Mouse (Mus musculus) skeletal muscle tissue, adult 2 months (tissue): ENCODE results near the gene Acan.

ENCODE experiments used
- DNase-seq: peaks from one replicate; pipeline ENCODE4 v3.0.0-alpha.2; 2012; ENCODE audit warnings: low read depth, low spot score

Gene Acan

DNA sequence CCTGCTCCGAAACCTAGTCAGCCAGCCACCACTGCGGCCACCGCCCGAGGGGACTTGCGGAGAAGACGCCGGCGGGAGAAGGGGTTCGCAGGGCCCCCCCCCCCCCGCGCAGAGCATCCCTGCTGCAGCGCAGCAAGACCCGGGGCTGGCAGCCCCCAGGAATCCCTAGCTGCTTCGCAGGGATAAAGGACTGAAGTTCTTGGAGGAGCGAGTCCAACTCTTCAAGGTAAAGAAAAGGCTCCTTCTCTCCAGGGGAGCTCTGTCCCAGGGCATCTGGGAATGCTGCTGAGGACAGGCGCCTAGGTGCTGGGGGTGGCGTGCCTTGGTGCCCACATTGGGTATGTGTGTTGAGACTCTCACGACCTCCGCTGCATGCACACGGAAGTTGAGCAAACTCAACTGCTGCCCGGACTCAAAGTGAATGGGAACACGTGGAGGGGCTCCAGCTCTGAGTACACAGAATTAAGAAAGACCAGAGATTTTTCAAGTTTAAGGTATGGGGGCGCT is at the start of gene Acan:
Gene Acan (plus strand): TSS at position 101 of the 507 bp plus-strand sequence.
- DNase-seq = no peak

DNA sequence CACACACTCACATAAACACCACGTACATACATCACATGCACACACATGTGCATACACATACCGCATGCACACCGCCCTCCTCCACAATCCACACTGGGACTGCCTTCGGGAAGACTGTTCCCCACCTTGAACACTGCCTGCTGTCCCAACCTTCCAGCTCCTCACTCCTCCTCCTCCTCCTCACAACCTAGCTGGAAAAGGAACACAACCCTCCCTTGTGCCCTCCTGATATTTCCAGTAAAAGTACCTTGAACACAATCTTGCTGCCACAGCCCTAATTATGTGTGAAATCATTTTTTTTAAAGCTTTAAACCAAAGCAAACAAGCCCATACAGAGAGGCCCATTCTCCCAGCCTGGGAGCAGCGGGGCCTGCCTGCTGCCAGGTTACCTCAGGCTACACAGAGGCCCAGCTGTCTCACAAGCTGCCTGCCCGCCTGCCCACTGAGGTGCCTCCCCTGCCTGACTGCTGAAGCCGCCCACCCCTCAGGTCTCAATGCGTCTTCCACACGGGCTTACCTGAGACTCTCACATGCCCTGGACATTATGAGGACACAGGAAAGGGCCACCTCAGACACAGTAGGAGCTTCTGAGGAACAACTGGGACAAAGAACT is 31.9 kb upstream of the Acan start:
- no peak for DNase-seq

DNA sequence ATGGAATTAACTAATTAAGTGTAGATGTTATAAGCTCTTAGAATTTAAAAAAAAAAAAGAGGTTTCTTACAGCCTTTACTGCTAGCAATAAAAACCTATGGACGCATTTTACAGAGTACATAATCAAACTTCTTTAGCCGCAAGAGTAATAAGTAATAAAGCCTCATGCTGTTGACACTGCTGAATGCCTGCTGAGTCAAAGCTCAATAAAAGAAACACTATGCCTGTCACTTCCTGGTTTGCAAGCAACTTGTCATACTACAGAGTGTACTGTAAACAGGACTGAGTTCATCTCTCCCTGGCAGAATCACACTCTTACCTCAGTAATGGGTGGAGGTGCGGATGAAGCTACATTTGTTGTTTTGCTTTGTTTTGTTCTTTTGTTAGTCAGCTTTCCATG is 24.1 kb upstream of the Acan start:
- DNase-seq = no peak

DNA sequence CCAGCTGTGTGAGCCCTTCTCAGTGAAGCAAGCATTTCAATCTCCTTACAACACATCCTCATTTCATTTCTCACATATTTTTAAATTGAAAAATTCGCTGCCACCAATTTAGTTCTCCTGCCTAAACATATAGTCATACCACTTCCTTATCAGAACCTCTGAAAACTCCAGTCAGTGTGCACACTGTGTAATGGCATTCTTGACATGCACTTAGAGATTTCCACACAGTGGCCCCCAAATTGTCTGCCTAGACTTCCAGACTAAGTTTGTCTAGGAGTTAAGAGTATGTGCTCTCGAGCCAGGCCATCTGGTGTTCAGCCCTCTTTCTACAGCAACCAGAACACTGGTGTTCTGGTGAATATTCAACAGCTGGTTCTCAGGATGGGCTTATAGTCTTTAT is 19.5 kb upstream of the Acan start:
- DNase-seq = no peak

DNA sequence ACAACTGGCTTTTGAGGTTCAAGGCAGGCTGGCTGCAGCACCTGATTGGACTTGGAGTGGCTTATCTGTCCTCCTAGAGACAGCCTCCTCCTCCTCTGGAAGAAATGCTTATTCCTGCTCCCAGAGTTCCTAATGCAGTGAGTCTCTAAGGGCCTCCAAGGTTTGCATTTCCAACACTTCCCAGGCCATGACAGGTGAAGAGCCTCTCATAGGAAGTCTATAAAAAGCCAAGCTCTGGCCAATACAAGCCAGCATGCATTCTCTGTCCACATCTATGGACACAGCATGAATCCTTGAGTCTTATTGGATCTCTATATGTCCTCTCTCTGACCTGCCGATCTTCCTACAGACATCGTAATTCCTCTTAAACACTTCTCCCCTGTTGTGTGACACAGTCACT is 18.8 kb upstream of the Acan start:
- no peak for DNase-seq

DNA sequence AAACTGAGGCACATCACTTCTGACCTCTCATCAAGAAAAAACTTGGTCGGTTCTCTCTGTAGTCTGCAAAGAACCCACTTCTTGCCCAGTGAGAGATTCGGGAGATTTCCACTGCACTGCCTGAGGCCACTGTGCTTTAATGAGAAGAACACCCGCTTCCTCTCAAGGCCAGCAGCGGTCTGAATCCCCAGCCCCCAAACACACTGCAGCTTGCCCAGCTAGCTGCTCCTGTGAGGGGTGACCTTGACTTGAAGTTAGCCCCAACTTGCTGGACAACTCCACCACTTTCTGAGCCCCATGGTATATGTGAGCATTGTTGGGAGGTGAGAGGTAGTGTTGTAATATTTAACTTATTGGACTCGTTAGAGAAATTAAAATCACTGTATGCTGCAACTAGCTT is 1.2 kb upstream of the Acan start:
- DNase-seq = no peak

DNA sequence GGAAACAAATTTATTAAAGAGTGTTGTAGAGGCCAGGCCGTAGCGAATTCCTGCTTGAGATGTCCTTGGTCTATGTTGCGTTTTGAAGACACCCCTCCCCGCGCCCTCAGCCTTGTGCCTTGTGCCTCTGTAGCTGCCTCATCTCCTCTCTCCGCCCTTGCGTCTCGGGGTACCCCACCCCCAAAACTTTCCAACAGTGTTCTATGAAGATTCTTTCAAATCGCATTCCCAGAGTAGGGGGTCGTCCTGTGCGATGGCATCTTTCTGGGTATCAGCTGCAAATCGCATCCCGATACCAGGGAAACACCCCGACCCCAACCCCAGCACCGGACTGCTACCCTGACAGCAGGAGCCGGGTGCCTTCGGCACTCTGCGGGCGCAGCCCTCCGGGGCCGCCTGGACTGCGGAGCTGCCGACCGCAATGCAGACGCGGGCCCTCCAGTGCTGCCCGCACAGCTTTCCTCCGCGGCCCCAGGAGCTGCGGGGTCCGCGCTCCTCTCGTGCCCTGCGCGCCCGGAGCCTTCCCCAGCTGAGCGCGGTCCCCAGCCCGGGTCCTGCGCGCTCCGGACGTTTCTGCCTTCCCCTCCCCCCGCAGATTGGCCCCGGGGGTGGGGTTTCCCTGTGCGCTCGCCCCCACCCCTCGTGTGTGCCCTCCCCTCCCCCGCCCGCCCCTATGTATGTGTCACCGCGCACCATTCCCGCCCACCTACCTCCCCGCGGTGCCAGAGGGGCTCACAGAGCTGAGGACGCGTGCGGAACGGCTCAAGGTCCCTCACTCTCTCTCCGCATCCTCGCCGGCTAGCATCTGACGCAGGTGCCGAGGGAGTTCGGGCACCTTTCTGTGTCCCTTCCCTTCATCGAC is 531 bp upstream of the Acan start:
- DNase-seq = no peak

DNA sequence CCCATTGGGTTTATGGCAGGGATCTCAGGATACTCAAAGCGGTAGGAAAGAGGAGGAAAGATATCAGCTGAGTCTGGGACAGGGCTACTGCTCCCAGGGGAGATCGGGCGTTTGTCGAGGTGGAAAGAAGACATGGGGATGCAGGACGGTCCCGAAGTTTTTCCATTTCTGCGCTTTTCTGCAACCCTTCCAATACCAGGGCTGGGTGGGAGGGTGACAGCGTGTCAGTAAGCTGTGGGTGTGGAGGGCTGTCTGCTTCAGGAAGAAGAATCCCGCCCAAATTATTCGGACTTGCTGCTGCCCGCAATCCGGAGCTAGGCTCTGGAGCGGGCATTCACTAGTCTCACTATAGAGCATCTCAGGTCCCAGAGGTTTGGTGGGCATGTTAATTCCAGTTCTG is 828 bp downstream of the Acan start:
- no peak for DNase-seq

DNA sequence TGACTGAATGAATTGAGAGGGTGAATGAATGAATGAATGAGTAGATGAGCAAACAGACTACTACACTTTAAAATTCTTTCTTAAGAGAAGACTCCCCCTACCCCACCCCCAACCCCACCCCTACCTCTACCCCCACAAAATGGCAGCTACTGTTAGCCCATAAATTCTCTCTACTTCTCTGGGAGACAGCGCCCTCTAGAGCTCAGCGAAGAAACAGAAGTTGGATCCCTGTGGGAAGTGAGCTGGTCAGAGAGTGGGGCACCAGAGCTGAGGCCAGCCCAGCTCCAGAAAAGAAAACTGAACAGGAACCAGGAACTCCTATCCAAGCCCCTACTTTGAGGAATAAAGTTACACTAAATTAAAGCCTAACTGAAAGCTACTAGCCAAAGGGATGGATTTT is 5.3 kb downstream of the Acan start:
- no peak for DNase-seq

DNA sequence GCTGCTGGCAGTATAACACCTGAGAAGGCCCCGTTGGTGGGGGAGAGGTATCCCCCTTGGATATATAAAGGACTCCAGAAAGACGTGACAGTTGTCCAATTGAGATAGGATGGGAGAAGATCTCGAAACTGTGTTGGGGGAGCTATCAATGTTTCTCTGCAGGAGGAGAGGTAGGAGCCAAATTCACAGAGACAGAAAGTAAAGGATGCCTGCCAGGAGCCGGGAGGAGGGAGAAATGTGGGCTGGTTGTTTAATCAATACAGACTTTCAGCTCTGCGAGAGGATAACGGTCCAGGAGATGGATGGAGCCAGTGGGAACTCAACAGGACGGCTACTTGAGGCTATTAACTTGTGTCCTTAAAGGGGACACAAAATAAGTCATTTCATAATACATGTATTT is 14.2 kb downstream of the Acan start:
- no peak for DNase-seq

DNA sequence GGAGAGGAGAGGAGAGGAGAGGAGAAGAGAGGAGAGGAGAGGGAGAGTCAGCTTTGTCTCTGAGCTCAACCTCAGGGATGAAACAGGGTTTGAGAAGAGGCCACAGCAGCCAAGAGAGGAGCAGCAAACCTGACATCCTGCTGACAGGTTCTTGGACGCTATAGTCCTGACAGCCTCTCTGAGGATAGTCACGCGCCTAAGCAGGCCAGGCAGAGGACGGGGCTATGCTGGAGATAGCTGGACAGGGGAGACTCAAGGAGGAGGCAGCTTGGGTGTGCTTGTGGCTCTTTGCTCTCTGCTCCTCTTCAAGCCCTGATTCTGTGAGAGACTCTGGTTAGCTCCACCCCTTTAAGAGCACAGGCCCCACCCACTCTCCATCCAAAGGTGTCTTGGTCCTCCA is 14.9 kb downstream of the Acan start:
- no peak for DNase-seq

DNA sequence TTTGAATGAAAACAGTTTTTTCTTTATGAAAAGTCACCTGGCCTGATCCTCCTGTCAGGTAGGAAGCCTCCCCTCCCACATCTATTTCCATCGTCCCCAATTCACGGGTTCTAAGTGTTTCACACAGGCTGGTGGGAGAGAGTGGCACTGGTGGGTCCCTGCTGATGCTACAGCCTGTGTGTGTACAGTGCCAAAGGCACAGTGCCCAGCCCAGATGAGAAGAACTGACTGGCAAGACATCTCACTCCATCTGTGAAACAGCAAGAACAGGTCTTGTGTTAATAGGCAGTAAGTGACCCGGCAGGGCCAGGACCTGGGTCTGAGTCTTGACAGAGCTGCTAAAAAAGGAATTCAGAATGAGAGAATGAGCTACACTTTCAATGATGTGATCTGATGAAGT is 25.9 kb downstream of the Acan start:
- no peak for DNase-seq

DNA sequence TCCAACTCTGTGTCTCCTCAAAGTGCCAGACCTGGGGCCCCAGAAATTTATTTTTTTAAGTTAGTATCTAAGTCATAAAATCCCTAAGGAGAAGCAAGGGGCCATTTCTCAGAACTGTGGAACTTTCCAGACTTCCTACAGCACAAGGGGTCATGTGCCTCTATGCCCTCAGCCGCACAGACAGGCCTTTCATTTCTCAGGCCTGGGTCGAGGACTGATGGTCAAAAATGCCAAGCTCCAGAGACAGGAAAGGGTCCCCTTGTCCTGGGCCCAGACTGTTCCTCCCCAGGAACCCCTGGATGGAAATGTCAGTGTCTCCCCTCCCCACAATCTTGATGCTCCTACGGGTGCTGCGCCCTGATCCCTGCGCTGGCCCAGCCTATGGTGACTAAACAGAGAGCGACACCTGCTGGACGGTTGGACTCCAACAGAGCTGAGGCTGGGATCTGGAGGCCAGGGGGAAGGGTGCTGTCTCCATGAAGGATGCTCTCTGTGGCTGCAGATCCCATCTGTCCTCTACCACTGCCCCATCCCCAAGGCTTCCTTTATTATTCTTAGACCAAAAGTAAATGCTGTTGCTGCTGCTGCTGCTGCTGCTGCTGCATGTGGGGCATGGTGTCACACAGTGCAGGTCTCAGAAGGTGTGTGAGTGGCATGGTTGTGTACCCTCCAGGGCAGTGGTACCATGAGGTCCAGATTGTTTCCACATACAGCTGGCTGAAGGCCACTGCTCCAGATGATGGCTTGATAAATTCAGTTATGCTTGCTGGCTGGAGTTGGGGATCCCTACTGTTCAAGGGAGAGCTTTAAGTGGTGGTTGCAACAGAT is 27.5 kb downstream of the Acan start:
- DNase-seq = peak; percentile 3

DNA sequence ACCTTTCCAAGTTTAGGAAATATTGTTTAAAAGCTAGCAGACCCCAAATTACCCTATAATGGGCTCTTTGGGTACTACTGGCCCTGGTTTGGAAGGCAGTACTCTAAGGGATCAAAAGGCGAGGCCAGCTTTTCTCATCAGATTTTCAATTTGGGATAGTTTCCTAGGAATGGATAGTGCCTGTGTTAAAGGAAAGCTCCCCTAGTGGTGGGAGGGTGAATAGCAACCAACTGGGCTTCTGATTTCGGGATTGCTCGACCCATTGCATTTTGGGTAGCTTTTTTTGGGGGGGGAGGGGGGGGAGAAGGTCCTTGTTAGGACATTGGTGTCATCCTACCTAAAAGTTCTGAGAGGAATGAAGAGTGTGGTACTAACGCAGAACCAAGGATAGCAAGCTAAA is 35.8 kb downstream of the Acan start:
- no peak for DNase-seq

DNA sequence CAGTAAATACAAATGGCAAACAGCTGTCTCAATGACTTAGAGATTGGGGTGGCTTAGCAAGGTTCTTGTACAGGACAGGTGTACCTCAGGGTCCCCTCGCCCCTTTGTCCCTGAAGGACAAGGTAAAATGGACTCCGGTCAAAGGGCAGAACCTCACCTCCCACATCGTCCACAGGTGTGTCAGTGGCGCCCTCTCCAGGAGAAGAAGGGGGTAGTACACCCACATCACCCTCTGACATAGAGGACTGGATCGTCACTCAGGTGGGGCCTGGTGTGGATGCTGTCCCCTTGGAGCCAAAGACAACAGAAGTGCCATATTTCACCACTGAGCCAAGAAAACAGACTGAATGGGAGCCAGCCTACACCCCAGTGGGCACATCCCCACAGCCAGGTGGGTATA is 43.2 kb downstream of the Acan start:
- no peak for DNase-seq

DNA sequence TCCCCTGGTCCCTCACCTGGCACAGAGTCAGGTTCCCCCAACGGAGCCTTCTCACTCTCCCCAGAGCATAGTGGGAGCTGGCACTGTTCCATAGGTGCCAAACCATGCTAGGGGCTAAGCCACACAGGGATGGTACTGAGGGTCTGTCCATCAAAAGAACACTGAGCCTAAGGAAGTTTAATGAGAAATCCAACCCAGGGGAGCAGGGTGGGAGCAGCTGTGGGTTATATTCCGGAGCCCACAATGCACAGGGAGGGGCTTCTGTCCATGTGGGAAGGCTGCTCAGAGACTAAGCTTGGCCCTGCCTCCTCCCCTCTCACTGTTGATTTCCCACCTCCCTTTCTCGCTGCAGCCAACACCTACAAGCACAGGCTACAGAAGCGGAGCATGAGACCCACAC is 60.6 kb downstream of the Acan start:
- DNase-seq = no peak

DNA sequence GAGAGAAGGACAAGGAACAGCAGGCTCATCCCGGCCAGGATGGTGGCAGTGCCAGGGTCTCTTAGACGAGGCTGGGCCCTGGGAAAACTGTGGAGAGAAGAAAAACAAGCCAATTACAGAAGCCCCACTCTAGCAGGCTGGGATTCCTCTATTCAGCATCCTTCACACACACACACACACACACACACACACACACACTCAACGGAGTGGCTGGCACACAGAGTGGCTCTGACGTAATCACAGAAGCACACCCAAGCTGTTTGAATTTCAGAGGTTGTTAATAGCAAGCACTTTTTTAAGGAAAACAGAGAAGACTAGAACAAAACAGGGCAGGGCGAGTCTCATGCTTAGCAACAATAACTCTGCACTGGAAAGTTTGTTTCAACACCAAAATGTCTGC is 70.2 kb downstream of the Acan start:
- DNase-seq = no peak

DNA sequence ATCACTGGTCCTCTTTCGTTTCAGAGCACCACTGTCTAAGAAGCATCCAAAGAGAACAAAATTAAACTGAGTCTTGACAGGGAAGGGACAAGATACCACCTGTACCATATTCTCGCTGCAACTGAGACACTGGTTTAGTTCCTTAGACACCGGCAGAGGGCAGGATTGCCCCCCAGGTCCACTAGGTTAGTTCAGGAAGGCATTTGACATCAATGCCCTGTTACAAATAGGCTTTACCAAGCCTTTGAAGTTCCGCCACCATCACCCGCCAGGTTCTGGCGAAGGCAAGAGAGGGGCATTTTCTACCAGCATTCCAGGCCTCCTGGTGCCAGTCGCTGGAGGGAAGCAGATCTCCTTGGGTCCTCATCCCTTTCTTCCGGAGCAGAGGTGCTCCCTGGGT is 76.6 kb downstream of the Acan start:
- DNase-seq = no peak

DNA sequence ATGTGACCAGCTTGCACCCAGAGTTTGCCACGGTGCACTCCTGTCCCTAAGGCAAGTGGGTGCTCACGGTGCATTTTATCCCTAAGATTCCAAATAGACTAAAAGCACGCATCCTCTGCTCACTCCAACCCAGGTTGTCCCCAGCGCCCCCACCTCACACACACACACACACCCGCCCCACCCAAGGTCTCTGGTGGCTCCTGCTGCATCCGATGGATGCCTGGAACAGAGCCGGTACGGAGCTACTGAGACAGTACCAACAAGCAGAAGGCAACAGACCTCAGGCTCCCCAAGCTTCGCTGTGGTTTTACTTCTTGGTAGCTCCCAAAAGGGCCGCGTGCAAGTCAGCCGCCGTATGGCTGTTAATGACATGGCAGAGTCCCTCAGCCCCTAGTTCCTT is 77.1 kb downstream of the Acan start:
- DNase-seq = no peak

DNA sequence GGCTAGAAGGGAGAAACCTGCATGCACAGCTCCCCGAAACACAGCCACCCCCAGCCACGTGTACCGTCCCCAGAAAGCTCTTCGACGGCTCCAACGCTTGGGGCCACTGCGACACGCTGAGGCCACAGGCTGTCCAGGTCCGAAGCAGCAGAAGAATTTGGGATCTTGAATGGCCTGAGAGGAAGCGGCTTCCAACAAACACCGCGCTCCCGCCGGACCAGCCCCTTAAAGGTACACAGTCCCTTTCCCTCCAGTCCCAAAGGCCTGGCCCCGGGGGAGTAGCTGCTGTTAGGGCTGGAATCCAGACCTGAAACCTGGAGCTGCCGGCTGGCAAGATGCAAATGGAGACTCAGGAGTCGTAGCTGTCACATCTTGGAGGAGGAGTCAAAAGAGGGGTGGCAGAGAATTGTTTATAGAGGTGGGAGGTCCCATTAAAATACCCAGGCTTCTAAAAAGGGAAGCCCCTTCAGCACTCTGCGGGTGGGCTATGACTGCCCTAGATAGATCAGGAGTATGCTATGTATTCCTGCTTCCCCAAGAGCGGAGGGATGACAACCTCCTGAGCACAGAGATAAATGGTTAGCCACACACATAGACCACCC is 77.7 kb downstream of the Acan start, which contains the start of gene Hapln3:
Gene Hapln3 (minus strand): TSS at position 176 of the 602 bp plus-strand sequence.
- DNase-seq = no peak

DNA sequence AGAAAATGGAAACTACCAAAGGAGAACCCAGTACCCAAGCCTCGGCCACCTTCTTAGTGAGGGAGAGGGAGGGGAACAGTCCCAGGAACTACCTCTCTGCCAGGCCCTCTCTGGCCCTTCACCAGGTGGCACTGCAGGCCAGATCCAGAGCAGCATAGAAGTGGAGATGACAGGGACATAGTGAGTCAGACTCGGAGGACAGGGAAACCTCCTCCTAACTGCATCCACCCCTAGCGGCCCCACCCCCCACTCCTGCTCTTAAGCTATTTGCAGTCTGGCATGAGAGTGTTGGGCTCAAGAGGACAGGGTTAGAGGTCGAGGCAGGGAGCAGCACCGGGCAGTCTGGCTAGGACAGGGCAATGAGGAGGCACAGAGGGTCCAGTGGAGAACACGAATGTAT is 80.1 kb downstream of the Acan start:
- no peak for DNase-seq

DNA sequence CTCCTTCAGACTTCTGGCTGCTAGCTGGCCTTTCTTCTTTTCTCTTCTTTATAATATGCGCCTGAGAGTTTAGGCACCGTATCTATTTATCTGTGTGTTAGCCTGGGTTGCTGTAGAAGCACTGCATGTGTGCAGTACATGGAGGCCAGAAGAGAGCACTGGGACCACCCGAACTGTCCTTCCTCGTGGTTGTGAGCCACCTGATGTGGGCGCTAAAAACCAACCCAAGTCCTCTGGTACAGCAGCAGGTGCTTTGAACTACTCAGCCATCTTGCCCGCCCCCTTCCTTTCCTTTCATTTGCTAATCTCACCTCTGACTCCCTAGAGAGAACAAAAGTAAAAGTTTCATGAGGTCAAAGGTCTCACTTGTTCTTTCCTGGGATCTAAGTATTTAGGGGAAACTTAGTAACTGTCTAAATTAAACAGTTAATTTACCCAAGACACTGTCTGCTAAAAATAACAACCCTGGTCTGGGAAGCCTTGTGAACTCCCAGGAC is 86.1 kb downstream of the Acan start:
- DNase-seq = no peak
